Mouse (Mus musculus) kidney, postnatal 36 days (tissue): ENCODE measurements at regions not wholly inside any gene's neighbourhood (a gene's known extent, or its start where the extent isn't known, plus 50 kb on each side); places are given as distances from the start of the nearest gene placed in this dataset.

Experiments used
- DNase-seq, 2 experiments: peaks; one replicate each; pipeline ENCODE4 v3.0.0; 2021 to 2022; ENCODE audit warnings: mixed read lengths in 2 of 2

DNA sequence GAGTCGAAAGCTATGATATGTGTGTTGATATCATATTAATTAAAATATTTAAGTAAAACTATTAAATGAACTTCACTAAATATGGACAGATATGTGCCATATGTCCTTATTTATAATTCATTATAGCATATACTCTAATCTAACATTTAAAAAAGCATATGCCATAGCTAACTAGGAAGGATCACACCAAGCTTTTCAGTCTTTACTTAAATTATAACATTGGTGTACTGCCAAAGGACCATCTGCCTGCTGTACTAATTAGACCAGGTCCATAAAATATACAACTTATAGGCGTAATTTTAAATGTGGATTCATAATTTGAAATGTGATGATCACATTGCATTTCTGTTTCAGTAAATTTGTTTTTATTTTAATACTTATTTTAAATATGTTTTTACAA is 651.9 kb upstream of the Klhl1 start:
- DNase-seq, result no peak

DNA sequence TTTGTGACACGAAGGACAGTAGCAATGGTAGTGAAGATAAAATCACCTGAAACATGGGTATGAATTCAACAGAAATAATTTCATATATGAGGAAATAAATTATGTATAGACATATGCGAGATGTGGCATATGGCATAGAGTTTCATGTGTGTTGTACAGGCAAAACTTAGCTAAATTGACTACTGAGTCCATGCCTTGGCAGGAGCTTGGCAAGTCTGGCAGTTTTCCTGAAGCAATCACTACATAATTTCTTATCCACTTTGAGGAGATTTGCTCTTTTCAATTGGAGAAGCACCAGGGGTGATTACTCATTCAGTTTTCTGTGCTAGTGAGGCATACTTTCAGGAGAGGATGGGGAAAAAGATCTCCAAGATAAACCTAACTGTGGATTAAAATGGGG is 646.9 kb upstream of the Klhl1 start:
- DNase-seq, result no peak

DNA sequence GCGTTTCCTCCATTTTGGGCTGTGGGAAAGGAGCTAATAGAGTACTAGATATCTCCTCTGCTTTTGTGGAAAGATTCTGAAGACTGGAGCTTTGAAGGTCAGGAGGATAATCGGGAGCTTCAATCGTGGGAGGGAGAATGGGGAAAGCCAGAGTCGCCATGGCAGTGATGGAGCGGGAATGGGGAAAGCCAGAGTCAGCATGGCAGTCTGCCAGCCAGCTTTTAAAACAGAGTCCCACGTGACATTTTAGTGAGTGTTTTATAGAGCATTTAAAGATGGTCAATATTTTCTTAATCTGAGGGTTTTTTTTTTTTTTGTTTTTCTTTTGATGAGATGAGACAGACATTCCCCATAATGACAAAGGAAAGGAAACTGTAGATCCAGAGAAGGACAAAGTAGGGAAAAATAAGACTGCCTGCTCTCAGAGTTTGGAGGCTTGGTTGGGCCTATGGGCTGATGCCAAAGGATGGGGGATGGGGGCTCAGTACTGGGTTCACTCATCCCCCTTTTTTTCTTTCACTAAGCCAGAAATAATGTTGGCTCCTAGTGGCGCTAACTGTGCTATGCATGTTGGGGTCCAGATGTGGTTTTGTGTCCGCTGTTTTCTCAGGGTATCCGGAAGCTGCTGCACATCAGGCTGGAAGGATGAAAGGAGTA is 630.2 kb upstream of the Klhl1 start:
- DNase-seq, result no peak

DNA sequence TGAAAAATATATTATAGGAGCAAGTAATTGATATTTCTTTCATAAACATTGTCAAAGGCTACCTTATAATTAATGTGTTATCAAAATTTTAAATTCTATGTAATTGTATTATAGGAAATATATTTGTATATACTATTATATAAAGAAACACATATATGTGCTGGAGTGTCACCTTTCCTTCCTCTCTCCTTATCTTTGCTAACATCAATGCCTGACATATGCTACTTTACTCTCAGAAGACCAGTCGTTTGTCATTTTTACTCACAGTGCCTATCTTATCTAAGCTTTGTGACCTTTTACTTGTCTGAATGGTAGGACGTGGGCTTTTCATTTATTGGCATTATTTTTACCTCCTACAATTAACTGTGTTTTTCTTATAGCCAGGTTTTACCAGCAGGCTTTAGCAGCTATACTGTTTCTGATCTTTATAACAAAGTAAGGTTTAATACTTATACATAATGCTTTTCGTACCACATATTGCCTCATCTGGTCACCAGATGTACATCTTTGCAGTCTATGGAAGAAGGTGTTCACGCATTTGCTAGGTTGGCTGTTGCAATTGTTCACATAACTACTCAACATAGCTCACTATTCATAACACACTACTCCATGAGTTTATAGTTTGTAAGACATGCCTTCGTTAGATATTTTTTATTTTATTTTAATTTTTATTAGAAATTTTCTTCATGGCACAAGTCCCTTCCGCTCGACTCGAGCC is 597.2 kb upstream of the Klhl1 start:
- no peak for DNase-seq

DNA sequence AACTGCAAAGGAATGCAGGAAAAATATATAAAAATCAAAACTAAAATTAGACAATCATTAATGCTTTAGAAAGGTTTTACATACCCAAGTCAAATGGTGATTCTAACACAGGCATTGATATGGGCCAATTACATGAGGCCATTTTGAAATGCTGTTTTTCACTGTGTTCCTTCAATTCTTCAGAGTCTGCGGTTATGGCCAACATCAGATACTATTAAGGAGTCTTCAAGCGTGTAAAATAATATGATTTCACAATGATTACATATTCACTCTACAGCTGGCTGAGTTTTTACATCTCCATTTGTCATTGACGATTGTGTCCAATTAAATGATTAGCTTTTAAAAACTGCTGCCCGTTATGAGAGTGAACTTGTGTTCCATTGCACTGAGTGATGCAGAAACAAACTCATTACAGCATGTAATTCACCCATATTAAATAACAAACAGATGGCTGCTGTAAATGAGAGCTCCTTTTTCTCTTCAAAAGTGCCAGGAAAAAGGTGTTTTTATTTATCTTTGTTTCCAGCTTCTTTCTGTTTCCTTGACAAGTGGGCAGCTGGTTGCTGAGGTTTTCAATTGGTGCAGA is 582.3 kb upstream of the Klhl1 start:
- DNase-seq, result no peak

DNA sequence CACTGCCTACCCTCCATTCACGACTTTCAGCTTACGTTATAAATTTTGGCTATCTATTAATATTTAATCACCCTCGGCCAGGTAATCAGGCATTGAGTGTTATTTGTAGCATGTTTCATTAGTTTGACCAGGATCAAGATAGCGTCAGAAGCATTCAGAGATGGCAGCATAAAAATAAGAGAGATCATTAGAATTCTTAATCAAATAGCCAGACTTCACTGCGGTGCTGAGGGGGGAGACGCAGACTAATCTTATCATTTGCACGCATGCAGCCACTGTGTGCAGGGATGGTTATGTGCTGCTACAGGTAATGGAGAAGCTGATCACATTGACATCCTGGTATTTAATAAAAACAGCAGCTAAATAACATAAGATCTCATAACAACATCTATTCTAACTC is 574.5 kb upstream of the Klhl1 start:
- no peak for DNase-seq

DNA sequence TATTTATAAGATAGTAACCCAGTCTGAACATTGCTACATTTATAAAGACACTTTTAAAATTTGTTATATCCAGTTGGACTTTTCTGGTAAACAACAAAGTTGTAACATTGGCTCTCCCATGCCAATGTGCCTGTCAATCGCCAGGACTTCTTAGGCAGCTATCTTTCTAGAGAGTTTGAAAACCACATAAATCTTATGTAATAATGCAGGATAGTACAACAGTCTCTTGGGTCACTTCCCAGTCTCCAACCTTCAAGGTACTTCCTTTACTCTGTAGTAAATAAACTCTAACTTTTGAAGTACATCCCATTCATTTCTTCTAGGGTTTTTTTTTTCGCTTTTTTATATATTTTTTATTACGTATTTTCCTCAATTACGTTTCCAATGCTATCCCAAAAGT is 570.0 kb upstream of the Klhl1 start:
- no peak for DNase-seq

DNA sequence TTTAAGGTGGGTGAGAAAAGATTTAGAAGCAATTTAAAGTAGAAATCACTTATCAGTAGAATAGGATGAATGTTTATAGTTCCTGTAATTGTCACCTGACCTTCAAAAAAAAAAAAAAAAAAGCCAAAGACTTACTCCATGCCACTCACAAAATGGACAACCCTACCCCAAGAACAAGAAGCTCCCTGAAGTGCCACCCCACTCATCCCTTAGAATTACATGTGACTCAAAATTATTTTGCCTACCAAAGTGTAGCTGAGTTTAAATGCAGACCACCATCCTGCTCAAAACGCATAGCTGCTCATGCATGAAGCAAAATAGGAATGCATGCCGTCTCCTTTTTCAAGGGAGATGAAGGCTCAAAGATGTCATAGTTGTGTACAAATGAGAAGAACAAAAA is 568.4 kb upstream of the Klhl1 start:
- no peak for DNase-seq

DNA sequence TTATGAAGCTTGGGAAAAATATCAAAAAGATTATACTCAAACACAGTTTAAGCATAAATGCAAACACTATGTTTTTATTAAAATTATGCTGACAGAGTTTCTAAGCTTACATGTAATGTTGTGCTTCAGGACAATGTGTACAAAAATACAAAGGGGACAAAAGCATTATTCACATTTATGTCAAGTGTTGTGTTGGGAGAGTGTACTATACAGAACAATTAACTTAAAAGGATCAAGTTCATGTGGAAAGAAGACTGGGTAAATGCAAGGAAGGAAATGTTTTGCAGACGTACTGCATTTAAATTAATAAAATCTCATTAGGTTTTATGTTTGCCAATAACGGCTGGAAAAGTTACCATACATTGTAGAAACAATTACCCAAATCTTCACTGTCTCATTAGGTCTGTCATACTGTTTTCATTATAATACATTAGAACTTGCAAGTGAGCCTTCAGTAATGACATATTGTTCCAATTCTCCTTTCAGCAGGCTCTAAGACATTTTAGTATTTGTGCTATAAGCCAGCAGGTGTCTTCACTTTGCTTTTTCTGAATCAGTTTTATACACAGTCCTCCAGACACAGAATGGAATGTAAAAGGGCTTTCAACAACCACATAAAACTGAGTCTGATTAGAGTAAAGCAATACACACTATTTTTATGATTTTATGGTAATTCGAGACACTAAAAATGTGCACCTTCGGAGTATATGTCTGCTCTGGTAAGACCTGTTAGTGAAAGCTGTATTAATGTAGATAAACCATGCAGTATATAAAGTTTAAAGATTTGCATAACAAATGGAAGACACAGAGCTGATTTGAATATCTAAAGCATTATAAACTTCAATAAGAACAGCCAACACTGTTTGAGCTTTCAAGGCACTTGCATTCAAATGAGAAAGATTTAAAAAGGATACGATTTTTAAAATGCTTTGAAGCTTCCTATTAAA is 567.7 kb upstream of the Klhl1 start:
- no peak for DNase-seq

DNA sequence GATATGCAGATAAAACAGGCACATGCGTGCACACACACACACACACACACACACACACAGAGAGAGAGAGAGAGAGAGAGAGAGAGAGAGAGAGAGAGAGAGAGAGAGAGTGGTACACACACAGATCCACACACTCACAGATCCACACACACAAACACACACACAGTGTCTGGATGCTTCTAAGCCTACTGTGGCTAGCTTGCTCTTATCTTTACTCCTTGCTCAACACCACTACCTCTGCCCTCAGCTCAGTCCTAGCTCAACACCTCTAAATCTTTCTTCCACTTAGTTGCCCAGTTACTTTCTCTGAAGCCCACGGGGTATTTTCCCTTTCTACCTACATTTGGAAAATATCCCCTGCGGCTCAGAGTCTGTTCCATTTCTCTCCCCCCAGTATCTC is 555.9 kb upstream of the Klhl1 start:
- DNase-seq, result no peak

DNA sequence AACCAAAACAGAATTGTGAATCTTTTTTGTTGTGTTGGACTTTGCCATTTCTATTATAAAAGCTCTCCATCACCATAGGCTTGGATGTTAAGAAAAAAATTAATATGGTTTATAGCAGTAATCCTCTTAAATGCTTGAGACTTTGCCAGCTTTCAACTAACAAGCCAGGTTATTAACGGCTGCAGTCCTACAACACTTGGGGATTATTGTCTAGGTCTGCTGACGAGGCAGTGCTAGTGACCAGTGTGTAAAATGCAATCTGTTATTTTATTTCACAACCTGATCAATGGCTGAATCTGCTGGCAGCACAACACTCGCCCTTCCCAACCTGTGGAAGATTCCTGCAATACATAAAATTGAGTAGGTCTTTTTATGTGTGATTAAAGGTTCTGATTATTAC is 549.9 kb upstream of the Klhl1 start:
- no peak for DNase-seq

DNA sequence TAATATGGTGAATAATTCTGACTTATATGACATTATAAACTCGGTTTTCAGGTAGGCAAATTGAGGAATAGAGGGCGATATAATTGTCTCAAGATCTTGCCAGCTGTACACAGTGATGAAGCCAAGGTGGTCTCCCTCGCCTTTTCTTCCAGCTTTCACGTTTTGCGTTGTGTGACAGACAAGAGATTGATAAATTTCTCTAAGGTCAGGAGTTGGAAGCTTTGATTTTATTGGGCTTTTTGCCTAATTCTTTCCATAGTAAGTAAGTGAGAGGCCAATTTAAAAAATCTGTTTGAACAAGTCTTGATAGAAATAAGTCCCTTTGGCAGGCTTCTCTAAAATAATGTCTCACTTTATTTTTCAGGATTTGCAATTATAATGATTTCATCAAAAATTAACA is 549.4 kb upstream of the Klhl1 start:
- no peak for DNase-seq

DNA sequence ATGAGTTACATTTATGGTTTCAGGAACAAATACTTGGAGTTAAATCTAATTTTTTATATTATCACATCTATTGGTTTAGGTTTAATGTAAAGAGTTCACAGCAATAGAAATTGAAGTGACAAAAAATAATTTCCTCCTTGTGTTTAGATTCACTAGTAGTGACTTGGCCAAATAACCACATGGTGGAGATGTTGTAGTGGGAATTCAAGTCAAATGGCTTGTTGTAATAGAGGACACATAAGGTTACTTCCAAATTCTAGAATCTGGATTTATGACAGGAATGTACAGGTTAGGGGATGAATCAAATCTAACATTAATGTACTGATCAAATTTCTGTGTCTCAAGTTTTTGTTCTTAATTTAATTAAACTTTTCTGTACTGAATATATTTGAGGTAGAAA is 526.4 kb upstream of the Klhl1 start:
- DNase-seq, result no peak

DNA sequence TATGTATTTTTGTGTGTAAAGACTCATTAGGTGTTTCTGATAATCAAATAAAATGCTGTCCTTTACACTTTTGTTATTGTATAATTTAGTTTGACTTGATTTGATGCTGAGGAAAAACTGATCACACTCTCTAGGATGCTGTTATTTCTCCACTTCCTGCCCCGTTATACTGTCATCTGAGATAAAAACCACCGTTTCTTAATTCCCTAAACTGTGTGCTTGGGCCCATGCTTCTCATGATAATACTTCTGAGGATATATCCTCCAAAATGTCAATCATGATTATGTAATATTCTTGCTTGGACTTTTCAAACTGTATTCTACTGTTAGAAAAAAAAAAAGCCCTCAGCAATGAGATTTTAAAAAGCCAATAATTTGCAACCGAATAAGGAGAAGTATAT is 520.9 kb upstream of the Klhl1 start:
- no peak for DNase-seq

DNA sequence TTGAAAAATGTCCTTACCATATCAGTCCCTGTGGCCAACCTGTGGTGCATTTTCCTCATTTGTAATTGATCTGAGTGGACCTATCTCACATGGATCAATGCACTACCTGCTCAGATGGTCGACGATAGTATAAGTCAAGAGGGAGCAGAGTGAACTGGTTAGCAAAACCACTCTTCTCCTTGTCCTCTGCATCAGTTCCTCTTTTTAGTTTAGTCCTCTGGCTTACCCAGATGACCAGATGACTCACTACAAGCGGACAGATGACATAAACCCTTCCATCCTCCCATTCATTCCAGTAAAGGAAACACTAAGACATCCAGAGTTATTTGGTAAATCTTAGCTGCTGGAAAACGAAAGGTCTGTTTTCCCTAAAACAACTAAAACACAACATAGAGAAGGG is 509.6 kb upstream of the Klhl1 start:
- DNase-seq, result no peak

DNA sequence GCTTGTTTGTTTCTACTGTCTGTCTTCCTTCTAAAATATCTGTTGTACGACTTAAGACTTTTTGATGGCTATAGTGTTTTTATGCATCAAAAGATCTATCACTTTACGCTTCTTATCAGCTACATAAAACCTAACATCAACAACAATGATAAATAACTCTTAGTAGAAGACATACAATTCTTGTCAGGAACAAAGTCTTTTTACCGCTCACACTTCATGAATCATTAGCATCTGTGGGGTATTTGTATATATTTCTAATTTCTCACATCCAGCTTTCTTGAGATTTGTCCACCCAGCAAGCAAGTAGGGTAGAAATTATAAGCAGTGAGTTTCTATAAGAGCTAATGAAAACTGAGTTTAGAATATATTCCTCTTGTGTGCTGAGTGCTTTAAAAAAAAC is 487.4 kb upstream of the Klhl1 start:
- no peak for DNase-seq

DNA sequence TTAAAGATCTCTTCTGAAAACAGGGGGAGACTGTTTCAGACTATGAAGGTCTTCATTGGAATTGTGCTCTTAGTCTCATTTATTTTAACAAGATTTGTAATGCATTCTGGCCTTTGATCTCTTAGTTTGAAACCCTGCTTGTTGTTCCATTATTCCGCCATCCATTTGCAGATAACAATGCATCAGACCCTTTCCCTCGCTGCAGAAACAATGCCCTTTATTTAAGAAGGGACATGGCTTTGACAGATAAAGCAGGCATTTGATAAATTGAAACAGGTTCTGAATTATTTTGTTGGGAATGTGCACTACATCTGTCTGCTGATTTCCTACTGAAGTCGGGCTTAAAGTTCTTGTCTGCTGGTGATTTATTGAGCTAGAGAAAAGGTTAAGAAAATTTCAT is 476.2 kb upstream of the Klhl1 start:
- DNase-seq, result no peak

DNA sequence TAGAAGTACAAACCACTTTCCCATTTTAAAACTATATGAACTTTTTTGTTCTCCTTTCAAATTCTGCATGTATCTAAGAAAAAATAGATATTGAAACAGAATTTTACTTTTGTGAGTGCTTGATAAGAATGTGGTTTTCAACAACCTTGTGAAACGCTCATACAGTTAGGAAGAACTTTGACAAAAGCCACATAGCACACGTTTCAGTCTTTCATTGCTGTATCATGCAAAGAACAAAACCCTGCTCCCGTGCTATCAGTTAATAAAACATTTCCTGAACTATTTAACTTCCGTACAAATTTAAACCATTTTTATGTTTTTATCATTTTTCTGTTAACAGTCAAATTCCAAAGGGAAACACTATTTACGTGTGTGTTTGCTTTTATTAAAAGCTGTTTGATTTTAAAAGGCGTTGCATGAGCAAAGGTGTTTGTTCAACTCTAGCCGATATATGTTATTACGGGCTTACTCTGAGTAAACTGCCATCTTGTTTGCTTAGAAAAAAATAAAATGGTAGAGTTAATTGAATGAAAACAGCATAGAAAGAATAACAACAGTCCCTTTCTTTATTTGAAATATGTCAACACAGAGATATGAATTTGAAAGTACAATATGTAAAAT is 471.8 kb upstream of the Klhl1 start:
- no peak for DNase-seq

DNA sequence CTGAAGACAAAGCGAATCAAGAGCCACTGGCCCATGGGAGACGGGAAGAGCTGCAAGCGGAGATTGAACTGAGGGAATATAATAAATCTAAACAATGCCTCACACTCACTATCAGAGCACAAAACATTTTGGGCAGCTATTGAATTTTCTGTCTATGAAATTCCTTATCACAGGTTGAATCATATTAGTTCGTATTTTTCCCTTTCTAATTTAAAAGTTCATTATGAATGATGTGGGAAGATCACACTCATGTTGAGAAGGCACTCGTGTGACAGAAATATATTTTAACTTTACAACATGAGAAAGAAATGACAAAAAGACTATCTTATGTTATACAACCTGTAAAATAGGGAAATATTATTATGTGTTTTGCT is 444.2 kb upstream of the Klhl1 start:
- no peak for DNase-seq

DNA sequence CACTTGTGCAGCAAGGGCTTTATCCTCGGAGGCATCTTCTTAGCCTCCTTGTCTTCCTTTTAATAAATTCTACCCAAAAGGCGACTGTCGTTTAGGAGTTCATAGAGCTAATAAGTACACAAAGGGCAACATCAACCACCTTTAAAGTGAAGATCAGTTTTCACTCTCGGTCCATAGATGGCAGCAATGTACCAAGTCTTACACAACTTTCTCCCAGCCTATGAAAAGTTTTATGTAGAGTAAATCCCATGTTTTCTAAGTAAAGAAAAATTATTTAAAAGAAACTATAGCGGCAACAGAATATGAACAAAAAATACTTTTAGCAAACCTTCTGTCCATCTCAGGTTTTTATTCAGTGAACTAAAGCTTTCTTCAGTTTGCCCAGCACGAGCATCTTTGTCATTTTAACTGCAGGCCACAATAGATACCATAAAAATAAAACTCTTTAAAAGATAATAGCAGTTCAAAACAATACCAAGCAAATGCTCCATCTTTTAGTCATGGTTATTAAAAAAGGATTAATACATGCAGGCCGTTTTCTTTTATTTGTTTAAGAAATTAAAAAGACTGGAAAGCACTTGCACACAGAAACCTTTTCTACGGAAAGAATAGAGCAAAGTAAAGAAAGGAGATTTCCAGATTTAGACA is 443.6 kb upstream of the Klhl1 start:
- no peak for DNase-seq

DNA sequence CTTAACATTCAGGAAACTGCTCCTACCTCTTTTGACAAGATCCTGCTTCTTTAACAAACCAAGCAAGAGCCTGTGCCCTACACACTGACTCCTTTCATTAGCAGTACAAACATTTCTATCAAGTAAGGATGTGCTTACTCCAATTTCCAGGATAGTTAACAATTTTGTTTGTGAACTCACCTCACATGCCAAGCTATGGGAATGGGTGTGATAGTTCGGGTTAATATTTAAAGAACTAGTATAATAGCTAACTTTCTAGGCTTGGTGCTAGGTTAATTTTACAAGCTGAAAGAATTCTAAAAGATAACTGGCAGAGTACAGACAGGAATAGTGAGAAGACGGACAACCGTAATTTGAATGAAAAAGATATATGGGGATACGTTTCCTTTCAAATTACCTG is 437.2 kb upstream of the Klhl1 start:
- DNase-seq, result peak in 1 of 2 experiments; percentile 23

DNA sequence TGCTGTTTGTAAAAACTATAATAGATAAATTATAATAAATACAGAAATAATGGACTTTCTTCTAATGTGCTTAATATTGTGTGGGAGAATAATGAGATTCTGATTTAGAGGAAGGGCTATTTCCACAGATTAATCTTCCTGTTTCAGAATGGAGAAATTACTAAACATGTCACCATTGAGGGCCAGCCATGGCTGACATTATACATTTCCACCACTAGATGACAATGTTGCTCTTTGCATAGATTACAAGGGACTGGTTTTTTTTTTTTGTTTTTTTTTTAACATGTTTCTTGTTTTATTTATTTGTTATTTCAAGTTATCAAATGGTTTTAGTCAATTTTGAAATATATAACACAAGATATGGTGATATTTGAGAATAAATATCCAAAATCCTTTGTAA is 435.6 kb upstream of the Klhl1 start:
- DNase-seq, result peak in 1 of 2 experiments; percentile 6

DNA sequence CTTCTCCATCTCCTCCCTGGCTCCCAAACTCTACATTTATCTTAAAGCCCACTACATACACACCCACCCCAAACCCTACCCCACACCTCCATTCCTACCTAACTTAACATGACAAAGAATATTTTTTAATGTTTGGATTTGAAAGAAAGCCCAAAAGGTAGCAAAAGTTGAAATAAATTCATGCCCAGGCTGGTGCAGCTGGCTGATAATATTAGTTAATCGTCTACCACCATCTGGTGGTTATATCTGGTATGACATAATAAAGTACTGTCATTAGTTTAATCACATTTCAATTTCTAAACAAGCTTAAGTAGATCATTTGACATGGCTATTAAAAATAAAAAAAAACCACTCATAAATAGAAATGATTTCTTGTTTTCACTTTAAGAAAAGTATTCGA is 389.8 kb upstream of the Klhl1 start:
- DNase-seq, result no peak
